Mouse (Mus musculus) forebrain, embryonic 14.5 days (tissue): ENCODE data around the gene Hhatl. TPM values are rescaled to one million over a fixed set of nuclear protein-coding genes. Genes with fewer than 3 reads are reported as not detected.

ENCODE experiments used
- ATAC-seq: fragments of 200-750 bp; cut with Nextera tagmentation; 2 replicates; pipeline ENCODE4 v1.8.0; 2017; ENCODE audit warnings: mild to moderate bottlenecking, moderate library complexity
- DNase-seq: peaks from one replicate; pipeline ENCODE4 v3.0.0-alpha.2; 2015; ENCODE audit warnings: low spot score
- H3K27ac ChIP-seq: fragments of 300-500 bp; sonication (generic); 2 replicates; pipeline ENCODE4 v1.5.1; 2014; ENCODE audit warnings: low read depth, mild to moderate bottlenecking, control low read depth, low read length, moderate library complexity
- H3K27me3 ChIP-seq: fragments of 300-500 bp; sonication (generic); replicated peaks from 2 replicates; pipeline ENCODE4 v1.6.1; 2014; ENCODE audit warnings: low read length, control low read depth, mixed read lengths; ENCODE audit not compliant: control insufficient read depth, insufficient read depth
- H3K36me3 ChIP-seq: fragments of 300-500 bp; sonication (generic); 2 replicates; pipeline ENCODE4 v1.6.1; 2014; ENCODE audit warnings: low read length, control low read depth; ENCODE audit not compliant: control insufficient read depth, insufficient read depth
- H3K4me1 ChIP-seq: fragments of 300-500 bp; sonication (generic); 2 replicates; pipeline ENCODE4 v1.6.1; 2014; ENCODE audit warnings: antibody characterized with exemption, low read length, control low read depth; ENCODE audit not compliant: control insufficient read depth, insufficient read depth
- H3K4me2 ChIP-seq: fragments of 300-500 bp; sonication (generic); 2 replicates; pipeline ENCODE4 v1.6.1; 2014; ENCODE audit warnings: mild to moderate bottlenecking, control low read depth, low read length
- H3K4me3 ChIP-seq: fragments of 300-500 bp; sonication (generic); 2 replicates; pipeline ENCODE4 v1.5.1; 2014; ENCODE audit warnings: low read depth, low read length, control low read depth
- H3K9ac ChIP-seq: fragments of 300-500 bp; sonication (generic); 2 replicates; pipeline ENCODE4 v1.6.1; 2014; ENCODE audit warnings: mild to moderate bottlenecking, low read length, control low read depth, moderate library complexity
- H3K9me3 ChIP-seq: fragments of 300-500 bp; sonication (generic); replicated peaks from 2 replicates; pipeline ENCODE4 v1.6.1; 2016; ENCODE audit warnings: low read length, control low read depth, mixed read lengths; ENCODE audit not compliant: control insufficient read depth
- WGBS: fragments of 180-500 bp; shearing (Covaris S2); extraction: QIAGEN DNeasy Blood & Tissue Kit; methylation state at CpG from one replicate; pipeline ENCODE4 v1.1.7; 2014; 5-methylcytosine and 5-hydroxymethylcytosine counted together
- polyA plus RNA-seq: library from polyadenylated mRNA; unstranded; fragments of >200 nt; fragmentation: Nextera tagmentation; extraction: Ambion mirVana; gene quantifications from 2 replicates; pipeline ENCODE4 v1.2.1, GENCODE M21; 2014

Hhatl gene
- polyA plus RNA-seq, 1 experiment from 2014 or later = not detected

DNA sequence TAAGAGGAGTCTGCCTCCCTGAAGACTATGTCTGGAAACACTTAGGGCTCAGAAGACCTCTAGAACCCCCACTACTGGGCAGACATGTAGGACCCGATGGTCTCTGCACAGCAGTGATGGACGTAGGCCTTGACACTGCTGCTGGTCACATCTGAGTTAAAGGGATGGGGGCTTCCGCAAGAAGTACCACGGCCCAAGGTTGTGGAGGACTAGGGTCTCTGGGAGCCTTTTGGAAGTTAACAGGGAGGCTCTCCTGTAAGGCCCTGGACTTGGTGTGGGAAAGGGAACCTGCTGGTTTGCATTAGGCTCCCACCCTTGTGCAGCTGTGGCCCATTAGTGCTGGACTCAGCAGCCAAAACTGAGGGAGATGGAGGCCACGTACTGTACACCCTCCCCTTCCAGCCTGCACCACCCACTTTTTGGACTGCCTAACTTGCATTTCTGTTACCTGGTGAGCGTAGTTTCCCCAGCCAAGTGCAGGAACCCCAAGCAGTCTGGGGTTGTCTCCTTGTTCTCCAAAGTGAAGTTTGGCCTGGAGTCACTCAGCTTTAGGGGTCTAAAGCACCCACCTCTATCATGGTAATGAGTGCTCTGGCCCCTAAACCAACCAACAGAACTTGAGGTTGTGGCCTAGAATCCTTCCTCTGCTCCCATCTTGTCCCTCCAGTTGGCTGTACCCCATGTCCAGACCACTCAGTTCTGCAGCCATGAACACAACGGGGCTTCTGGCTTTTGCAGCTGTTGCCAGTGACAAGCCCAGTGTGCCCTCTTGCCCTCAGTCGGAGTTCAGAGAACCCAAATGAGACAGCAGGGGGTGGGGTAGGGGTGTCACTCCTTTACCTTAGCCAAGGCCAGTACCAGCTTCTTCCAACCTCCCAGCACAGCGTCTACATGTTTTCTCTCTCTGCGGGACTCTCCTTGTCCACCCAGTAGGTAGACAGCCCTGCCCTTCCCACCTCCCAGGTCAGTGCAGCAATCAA is 34.2 kb downstream of the Hhatl start:
- 54% methylated on average over 10 of the region's 10 CpGs for WGBS
- Histone ChIP-seq H3K4me3 (peak overlapping the region; percentile 86), H3K36me3 (peaks cover 42% of the 10 kb centered on the region), H3K9ac (no peak overlapping the region), H3K4me2 (peak overlapping the region; percentile 97), H3K27ac (no peak overlapping the region), H3K9me3 (no peaks in the 10 kb centered on the region), H3K27me3 (no peaks in the 10 kb centered on the region), H3K4me1 (peaks cover 12% of the 10 kb centered on the region)
- peak; percentile 3 for DNase-seq
- ATAC-seq = no peak

DNA sequence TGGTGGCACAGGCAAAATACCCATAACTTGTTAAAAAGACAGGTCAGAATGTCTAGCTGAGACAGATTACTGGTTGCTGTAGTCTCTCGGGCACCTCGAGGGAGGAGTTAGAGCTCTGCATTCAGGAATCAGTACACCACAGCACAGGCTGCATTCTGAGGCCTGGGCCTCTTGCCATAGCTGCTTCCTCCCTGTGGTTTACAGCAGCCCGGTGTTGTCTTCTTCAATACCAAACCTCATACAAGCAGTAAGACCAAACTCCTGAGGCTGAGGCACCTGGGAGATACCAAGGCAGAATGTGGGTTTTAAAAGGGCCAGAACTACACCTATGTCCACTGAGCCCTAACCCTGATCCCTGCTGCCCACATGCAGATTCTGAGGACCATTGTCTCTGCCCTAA is 34.9 kb downstream of the Hhatl start:
- Histone ChIP-seq H3K27me3 (no peaks in the 10 kb centered on the region), H3K27ac (no peak overlapping the region), H3K4me3 (no peak overlapping the region), H3K4me2 (no peak overlapping the region), H3K9ac (no peak overlapping the region), H3K36me3 (peaks cover 40% of the 10 kb centered on the region), H3K4me1 (peaks cover 12% of the 10 kb centered on the region), H3K9me3 (no peaks in the 10 kb centered on the region)
- WGBS = 55% methylated on average over 3 of the region's 3 CpGs
- no peak for ATAC-seq
- peak; percentile 19 for DNase-seq

GRCm38 (mm10) chr9:121756785-121757184 is 35.5 kb downstream of the Hhatl start:
- 95% methylated on average over 3 of the region's 3 CpGs for WGBS

DNA sequence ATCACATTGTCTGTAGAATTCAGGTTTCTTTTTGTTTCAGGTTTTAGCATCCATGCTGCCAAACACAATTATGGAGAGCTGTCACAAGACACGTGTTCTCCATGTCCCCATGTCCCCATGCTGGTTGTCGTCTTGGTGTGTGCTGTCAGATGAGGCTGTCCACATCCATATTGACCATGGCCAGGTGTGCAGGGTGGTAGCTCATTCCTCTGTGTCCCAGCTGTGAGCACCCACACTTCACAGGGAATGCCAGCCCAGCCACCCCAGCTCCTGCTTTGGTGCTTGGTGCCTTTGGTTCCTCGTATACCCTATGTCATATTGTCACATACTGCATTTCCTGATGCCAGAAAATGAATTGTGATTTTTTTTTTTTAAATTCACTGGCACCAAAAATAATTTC is 37.7 kb downstream of the Hhatl start:
- DNase-seq (no peak), ATAC-seq (no peak)
- no peak overlapping the region for H3K4me3 ChIP-seq
- no peak overlapping the region for H3K9ac ChIP-seq
- no peaks in the 10 kb centered on the region for H3K27me3 ChIP-seq
- H3K4me2 ChIP-seq = no peak overlapping the region
- peaks cover 67% of the 10 kb centered on the region for H3K36me3 ChIP-seq
- H3K4me1 ChIP-seq = peaks cover 5% of the 10 kb centered on the region
- WGBS = 90% methylated on average over 3 of the region's 3 CpGs
- H3K27ac ChIP-seq = no peak overlapping the region
- H3K9me3 ChIP-seq = no peaks in the 10 kb centered on the region

More at GRCm38 (mm10) chr9:121756785-121757184, 35.5 kb downstream of the Hhatl start:
- no peak for DNase-seq
- no peak overlapping the region for H3K9ac ChIP-seq
- no peaks in the 10 kb centered on the region for H3K27me3 ChIP-seq
- H3K4me1 ChIP-seq = peaks cover 12% of the 10 kb centered on the region
- no peak overlapping the region for H3K4me2 ChIP-seq
- no peak overlapping the region for H3K4me3 ChIP-seq
- H3K27ac ChIP-seq = no peak overlapping the region
- H3K36me3 ChIP-seq = peaks cover 46% of the 10 kb centered on the region
- no peak for ATAC-seq
- no peaks in the 10 kb centered on the region for H3K9me3 ChIP-seq

- 95% methylated on average over 9 of the region's 9 CpGs for WGBS
- ATAC-seq (no peak), DNase-seq (no peak)
- no peaks in the 10 kb centered on the region for H3K9me3 ChIP-seq
- no peak overlapping the region for H3K9ac ChIP-seq
- H3K4me2 ChIP-seq = no peak overlapping the region
- H3K36me3 ChIP-seq = peaks cover 86% of the 10 kb centered on the region
- no peaks in the 10 kb centered on the region for H3K4me1 ChIP-seq
- no peaks in the 10 kb centered on the region for H3K27me3 ChIP-seq
- H3K27ac ChIP-seq = no peak overlapping the region
- no peak overlapping the region for H3K4me3 ChIP-seq
Measured at GRCm38 (mm10) chr9:121752774-121753173, 39.5 kb downstream of the Hhatl start.

DNA sequence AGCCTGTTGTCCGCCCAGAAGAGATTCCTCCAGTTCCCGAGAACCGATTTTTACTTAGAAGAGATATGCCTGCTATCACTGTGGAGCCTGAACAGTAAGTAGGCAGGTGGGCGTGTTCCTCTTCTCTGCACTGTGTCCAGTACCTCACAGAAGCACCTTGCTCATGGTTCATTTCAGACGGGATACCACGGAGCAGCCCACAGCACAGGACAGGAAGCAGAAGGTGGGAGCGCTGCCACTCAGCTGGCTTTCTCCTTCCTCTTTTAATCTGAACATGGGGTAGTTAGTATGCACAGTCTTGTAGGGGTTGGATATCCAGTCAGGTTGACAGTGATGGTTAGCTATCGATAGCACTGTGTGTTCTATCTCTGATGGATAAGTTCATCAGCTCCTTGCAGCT is 48.3 kb downstream of the Hhatl start:
- Histone ChIP-seq H3K4me3 (no peak overlapping the region), H3K27ac (no peak overlapping the region), H3K4me1 (no peaks in the 10 kb centered on the region), H3K36me3 (peaks cover 83% of the 10 kb centered on the region), H3K4me2 (no peak overlapping the region), H3K27me3 (no peaks in the 10 kb centered on the region), H3K9ac (no peak overlapping the region), H3K9me3 (no peaks in the 10 kb centered on the region)
- no peak for DNase-seq
- 93% methylated on average over 8 of the region's 8 CpGs for WGBS
- no peak for ATAC-seq

DNA sequence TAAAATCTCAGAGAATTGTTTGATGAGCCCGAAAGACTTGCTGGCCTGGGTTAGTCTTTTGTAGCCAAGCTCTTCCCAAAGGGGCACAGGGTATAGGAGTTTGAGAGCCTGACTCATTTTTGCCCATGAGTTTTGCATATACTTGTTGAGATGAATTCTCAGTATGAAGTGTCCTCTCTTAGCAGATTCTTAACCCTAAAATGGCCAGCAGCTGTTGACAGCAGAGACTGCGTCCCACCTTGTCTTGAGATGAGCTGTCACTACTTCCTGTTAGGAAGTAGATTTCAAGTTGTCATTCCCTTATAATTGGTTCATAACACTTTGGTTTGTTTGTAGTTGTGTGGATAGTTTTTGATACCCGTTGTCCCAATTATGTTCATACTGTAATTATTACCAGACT is 51.1 kb downstream of the Hhatl start:
- H3K9me3 ChIP-seq = no peaks in the 10 kb centered on the region
- 90% methylated on average over 3 of the region's 3 CpGs for WGBS
- H3K9ac ChIP-seq = no peak overlapping the region
- DNase-seq (no peak), ATAC-seq (no peak)
- no peaks in the 10 kb centered on the region for H3K4me1 ChIP-seq
- H3K4me2 ChIP-seq = no peak overlapping the region
- peaks cover 59% of the 10 kb centered on the region for H3K36me3 ChIP-seq
- H3K27ac ChIP-seq = no peak overlapping the region
- no peaks in the 10 kb centered on the region for H3K27me3 ChIP-seq
- no peak overlapping the region for H3K4me3 ChIP-seq

GRCm38 (mm10) chr9:121740490-121740889 is 51.8 kb downstream of the Hhatl start:
- WGBS = 87% methylated on average over 6 of the region's 6 CpGs

More at GRCm38 (mm10) chr9:121740490-121740889, 51.8 kb downstream of the Hhatl start:
- DNase-seq (no peak), ATAC-seq (no peak)
- no peak overlapping the region for H3K4me2 ChIP-seq
- no peak overlapping the region for H3K9ac ChIP-seq
- no peaks in the 10 kb centered on the region for H3K4me1 ChIP-seq
- no peak overlapping the region for H3K27ac ChIP-seq
- H3K36me3 ChIP-seq = peaks cover 56% of the 10 kb centered on the region
- H3K4me3 ChIP-seq = no peak overlapping the region
- no peaks in the 10 kb centered on the region for H3K27me3 ChIP-seq
- no peaks in the 10 kb centered on the region for H3K9me3 ChIP-seq
